Mouse (Mus musculus) embryonic facial prominence, embryonic 15.5 days (tissue): ENCODE data around the gene Dok3. TPM values are rescaled to one million over a fixed set of nuclear protein-coding genes. Genes with fewer than 3 reads are reported as not detected.

Source experiments
- ATAC-seq: fragments of 200-750 bp; cut with Nextera tagmentation; 2 replicates; pipeline ENCODE4 v1.8.0; 2017; ENCODE audit warnings: low read depth, moderate TSS enrichment; ENCODE audit not compliant: insufficient number of reproducible peaks, low FRiP score, low TSS enrichment
- H3K27ac ChIP-seq: fragments of 300-500 bp; sonication (generic); replicated peaks from 2 replicates; pipeline ENCODE4 v1.5.1; 2015; ENCODE audit warnings: mild to moderate bottlenecking, inconsistent platforms
- H3K27me3 ChIP-seq: fragments of 300-500 bp; sonication (generic); 2 replicates; pipeline ENCODE4 v1.6.1; 2015; ENCODE audit warnings: inconsistent platforms
- H3K36me3 ChIP-seq: fragments of 300-500 bp; sonication (generic); 2 replicates; pipeline ENCODE4 v1.6.1; 2015; ENCODE audit warnings: mild to moderate bottlenecking, inconsistent platforms
- H3K4me1 ChIP-seq: fragments of 300-500 bp; sonication (generic); 2 replicates; pipeline ENCODE4 v1.6.1; 2015; ENCODE audit warnings: inconsistent platforms
- H3K4me2 ChIP-seq: fragments of 300-500 bp; sonication (generic); replicated peaks from 2 replicates; pipeline ENCODE4 v1.6.1; 2015; ENCODE audit warnings: mild to moderate bottlenecking, inconsistent platforms
- H3K4me3 ChIP-seq: fragments of 300-500 bp; sonication (generic); replicated peaks from 2 replicates; pipeline ENCODE4 v1.5.1; 2015; ENCODE audit warnings: mild to moderate bottlenecking, inconsistent platforms
- H3K9ac ChIP-seq: fragments of 300-500 bp; sonication (generic); 2 replicates; pipeline ENCODE4 v1.6.1; 2015; ENCODE audit warnings: inconsistent platforms
- H3K9me3 ChIP-seq: fragments of 300-500 bp; sonication (generic); replicated peaks from 2 replicates; pipeline ENCODE4 v1.6.1; 2016; ENCODE audit warnings: inconsistent platforms
- WGBS: fragments of 180-500 bp; shearing (Covaris S2); methylation state at CpG from one replicate; pipeline ENCODE4 v1.1.7; 2015; 5-methylcytosine and 5-hydroxymethylcytosine counted together
- polyA plus RNA-seq: library from polyadenylated mRNA; unstranded; fragments of >200 nt; fragmentation: Nextera tagmentation; extraction: Ambion mirVana; gene quantifications from 2 replicates; pipeline ENCODE4 v1.2.1, GENCODE M21; 2015

Gene Dok3
- polyA plus RNA-seq, 1 experiment from 2014 or later, result 5.5 TPM

DNA sequence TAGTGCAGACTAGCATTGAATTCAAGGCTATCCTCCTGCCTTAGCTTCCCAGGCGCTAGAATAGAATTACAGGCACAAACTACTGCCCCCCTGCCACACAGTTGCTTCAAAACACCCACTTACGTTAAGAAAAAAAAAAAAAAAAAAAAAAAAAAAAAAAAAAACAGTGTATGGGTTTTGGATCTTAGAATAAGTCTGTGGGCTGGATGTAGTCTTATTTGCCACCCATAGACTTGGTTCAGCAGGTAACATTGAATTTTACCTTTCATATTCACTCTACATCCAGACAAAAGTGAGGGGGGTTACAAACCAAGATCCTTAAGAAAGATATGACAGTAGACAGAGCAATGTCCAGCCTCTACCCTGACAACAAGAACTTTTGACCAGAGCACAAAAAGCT is 38.9 kb upstream of the Dok3 start:
- Histone ChIP-seq H3K9me3 (no peaks in the 10 kb centered on the region), H3K4me1 (peaks cover 18% of the 10 kb centered on the region), H3K36me3 (peaks cover 18% of the 10 kb centered on the region), H3K27ac (no peak overlapping the region), H3K9ac (no peak overlapping the region), H3K4me3 (no peak overlapping the region), H3K27me3 (no peaks in the 10 kb centered on the region), H3K4me2 (no peak overlapping the region)
- no peak for ATAC-seq
- WGBS, result 73% methylated on average over 2 of the region's 2 CpGs

DNA sequence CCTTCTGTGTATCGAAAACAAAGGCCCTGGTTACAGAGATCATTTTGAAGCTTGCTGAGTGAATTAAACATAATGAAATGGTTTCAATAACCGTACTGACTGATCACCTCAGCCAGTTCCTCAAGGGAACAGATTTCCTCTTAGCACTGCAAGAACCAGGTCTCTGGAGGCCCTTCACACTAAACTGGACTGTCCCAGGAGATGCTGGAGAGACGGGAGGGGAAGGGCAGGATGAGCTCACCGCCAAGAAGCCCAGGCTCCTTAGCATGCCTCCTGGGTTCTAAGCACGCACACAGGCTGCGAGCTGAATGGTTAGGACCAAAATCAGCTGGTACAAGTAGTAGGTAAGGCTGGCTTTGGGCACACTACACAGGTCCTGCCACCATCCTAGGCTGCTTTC is 37.9 kb upstream of the Dok3 start:
- no peak for ATAC-seq
- H3K27me3 ChIP-seq, result no peaks in the 10 kb centered on the region
- H3K4me3 ChIP-seq, result no peak overlapping the region
- H3K27ac ChIP-seq, result no peak overlapping the region
- peaks cover 18% of the 10 kb centered on the region for H3K36me3 ChIP-seq
- no peaks in the 10 kb centered on the region for H3K9me3 ChIP-seq
- 79% methylated on average over 6 of the region's 6 CpGs for WGBS
- H3K4me1 ChIP-seq, result peaks cover 15% of the 10 kb centered on the region
- no peak overlapping the region for H3K9ac ChIP-seq
- no peak overlapping the region for H3K4me2 ChIP-seq

DNA sequence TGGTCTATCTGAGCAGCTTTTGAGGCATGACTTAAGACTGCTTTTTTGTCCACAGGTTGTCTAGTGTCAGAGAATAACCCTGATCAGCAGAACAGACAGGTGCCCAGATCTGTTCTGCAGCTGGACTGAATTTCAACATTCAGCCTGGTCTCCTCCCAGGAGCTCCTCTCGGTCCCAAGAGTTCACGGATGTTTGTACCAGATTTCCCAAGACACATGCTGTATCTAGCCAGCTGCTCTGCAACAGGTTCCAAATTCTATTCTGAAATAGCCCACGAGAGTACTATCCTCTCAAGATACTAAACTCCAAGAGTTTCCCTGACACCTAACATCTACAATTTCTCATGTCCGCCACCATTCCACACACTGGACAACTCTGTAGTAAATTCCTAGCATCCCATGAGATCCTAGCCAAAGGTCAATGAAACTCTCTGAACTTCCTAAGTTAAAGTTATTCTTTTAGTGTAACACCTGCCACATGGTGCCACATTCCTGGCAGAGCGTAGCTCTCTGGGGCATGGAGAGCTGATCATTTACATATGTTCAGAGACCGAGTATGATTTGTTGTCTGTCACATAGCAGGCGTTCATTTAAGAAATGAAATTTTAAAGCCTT is 34.3 kb upstream of the Dok3 start:
- Histone ChIP-seq H3K27ac (no peak overlapping the region), H3K9me3 (no peaks in the 10 kb centered on the region), H3K36me3 (peaks cover 21% of the 10 kb centered on the region), H3K4me3 (no peak overlapping the region), H3K4me1 (no peaks in the 10 kb centered on the region; the same call in 1 of the 2 replicates), H3K27me3 (no peaks in the 10 kb centered on the region), H3K4me2 (no peak overlapping the region), H3K9ac (no peak overlapping the region)
- WGBS, result 55% methylated on average over 7 of the region's 7 CpGs
- no peak for ATAC-seq

DNA sequence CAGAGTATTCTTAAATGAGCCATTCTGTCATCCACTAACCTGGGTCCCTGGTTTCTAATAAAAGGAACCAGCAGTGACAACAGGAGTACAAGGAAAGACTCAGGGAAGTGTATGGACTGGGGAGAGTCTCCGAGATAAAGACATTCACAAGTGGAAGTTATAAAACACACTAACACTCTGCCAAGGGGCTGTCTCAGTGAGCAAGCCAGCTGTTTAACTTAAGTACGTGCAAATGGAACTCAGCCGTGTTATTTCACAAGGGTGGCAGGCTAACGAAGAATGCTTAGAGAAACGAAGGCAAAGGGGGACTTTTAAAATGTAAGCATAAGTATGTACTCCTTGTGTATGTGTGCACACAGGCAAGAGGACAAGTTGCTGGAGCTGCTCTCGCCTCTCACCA is 28.4 kb upstream of the Dok3 start:
- Histone ChIP-seq H3K27me3 (no peaks in the 10 kb centered on the region), H3K9ac (no peak overlapping the region), H3K4me2 (no peak overlapping the region), H3K4me1 (no peaks in the 10 kb centered on the region), H3K27ac (no peak overlapping the region), H3K36me3 (peaks cover 50% of the 10 kb centered on the region), H3K9me3 (no peaks in the 10 kb centered on the region), H3K4me3 (no peak overlapping the region)
- WGBS, result 81% methylated on average over 6 of the region's 6 CpGs
- ATAC-seq, result no peak

DNA sequence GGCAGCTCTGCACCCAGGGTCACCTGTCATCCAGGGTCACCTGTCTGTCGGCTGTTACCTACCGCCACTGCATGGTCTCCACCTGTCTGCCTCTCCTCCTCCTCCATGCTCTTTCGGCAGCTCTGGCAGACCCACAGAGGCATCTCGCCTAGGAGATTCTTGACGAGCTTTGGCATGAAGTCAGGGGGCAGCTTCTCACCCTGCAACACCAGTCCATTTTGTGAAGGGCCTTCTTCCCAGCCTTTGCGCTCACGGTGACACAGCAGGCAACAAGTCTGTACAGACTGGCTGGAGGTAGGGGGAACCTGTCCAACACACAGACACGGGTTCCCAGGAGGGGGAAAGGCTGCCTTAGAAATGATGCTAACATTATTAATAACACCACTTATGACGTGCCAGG is 26.8 kb upstream of the Dok3 start:
- Histone ChIP-seq H3K4me2 (no peak overlapping the region), H3K36me3 (peaks cover 57% of the 10 kb centered on the region), H3K4me3 (no peak overlapping the region), H3K9ac (no peak overlapping the region), H3K4me1 (no peaks in the 10 kb centered on the region), H3K9me3 (no peaks in the 10 kb centered on the region), H3K27ac (no peak overlapping the region), H3K27me3 (no peaks in the 10 kb centered on the region)
- ATAC-seq, result no peak
- 91% methylated on average over 9 of the region's 9 CpGs for WGBS

DNA sequence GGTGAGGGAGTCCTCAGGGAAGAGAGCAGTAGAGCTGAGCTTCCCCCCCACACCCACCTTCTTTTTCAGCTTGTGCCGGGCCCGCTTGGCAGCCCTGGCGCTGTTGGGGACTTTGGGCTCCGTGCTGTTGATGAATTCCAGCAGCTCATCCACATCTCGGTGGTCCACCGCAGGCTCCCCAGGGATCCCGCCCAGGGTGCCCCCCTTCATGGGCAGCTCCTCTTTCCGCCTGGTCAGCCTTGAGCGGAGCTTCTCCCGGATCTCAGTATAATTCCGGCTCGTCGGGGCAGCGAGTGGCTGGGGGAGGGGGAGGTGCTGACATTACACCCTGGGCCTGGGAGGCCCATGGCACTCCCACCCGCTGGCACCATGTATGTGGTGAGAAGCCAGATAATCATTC is 20.0 kb upstream of the Dok3 start:
- ATAC-seq, result no peak
- H3K4me2 ChIP-seq, result no peak overlapping the region
- no peaks in the 10 kb centered on the region for H3K4me1 ChIP-seq
- H3K27ac ChIP-seq, result no peak overlapping the region
- peaks cover 93% of the 10 kb centered on the region for H3K36me3 ChIP-seq
- H3K9ac ChIP-seq, result no peak overlapping the region
- H3K4me3 ChIP-seq, result no peak overlapping the region
- no peaks in the 10 kb centered on the region for H3K27me3 ChIP-seq
- no peaks in the 10 kb centered on the region for H3K9me3 ChIP-seq
- 85% methylated on average over 15 of the region's 15 CpGs for WGBS

DNA sequence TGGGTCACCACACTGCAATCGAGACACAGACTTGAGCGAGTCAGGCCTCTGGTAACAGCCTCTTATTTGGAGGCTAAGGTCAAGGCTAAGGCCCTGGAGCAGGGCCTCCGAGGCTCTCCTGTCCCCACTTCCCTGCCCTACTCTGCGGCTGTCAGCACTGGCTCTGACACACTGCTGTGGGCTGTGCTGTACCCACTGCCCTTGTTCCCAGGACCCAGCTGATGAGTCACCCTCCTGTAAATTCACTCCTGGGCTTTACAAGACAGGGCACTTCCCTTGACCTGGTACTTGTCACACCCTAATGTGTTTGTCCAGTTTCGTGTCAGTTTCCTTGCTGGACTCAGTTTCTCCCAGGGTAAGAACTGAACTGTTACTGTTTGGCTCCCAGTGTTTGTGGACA is 19.3 kb upstream of the Dok3 start:
- Histone ChIP-seq H3K9ac (no peak overlapping the region), H3K4me1 (no peaks in the 10 kb centered on the region), H3K9me3 (no peaks in the 10 kb centered on the region), H3K27me3 (no peaks in the 10 kb centered on the region), H3K4me3 (no peak overlapping the region), H3K36me3 (peaks cover 93% of the 10 kb centered on the region), H3K4me2 (no peak overlapping the region), H3K27ac (no peak overlapping the region)
- 91% methylated on average over 5 of the region's 5 CpGs for WGBS
- no peak for ATAC-seq

DNA sequence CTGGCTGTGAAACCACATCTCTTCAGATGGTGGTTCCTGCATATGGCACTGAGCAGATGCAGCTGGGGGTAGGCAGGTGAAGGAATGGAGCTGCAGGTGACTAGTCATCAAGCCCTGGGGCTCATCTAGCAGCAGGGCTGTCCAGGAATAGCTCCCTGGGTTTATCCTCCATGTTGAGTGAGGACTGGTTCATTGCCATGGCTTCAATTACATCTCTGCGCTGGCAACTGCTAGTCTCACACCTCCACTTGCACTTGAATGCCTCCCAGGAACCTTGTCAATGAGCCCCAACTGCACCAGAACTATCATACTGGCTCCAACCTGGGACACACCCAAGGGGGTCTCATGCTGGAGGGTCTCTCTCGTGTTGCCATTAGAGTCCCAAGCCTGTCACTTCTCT is 18.8 kb upstream of the Dok3 start:
- H3K9me3 ChIP-seq, result no peaks in the 10 kb centered on the region
- H3K4me1 ChIP-seq, result no peaks in the 10 kb centered on the region
- H3K4me2 ChIP-seq, result no peak overlapping the region
- ATAC-seq, result no peak
- no peak overlapping the region for H3K9ac ChIP-seq
- no peaks in the 10 kb centered on the region for H3K27me3 ChIP-seq
- peaks cover 93% of the 10 kb centered on the region for H3K36me3 ChIP-seq
- WGBS, result 84% methylated on average over 2 of the region's 2 CpGs
- no peak overlapping the region for H3K4me3 ChIP-seq
- no peak overlapping the region for H3K27ac ChIP-seq

DNA sequence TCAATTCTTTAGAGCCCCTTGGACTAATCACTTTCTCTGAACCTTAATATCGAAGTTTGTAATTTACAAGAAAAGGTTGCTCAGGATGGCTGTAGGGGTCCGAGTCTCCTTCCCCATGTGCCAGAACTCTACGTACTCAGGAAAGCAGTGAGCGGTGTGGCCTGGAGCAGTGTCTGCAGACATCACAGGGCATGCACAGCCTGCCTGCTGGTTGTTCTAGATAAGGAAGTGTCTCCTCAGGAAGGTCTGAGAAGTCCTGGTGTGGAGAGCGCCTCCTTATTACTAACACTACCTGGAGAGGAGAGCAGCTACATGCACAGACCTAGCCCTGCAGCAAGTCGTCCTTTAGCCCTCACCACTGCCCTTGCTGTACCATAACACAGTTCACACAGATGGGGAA is 15.7 kb upstream of the Dok3 start:
- Histone ChIP-seq H3K36me3 (peaks cover 100% of the 10 kb centered on the region), H3K4me2 (no peak overlapping the region), H3K9ac (no peak overlapping the region), H3K4me3 (no peak overlapping the region), H3K27ac (no peak overlapping the region), H3K9me3 (no peaks in the 10 kb centered on the region), H3K27me3 (no peaks in the 10 kb centered on the region), H3K4me1 (no peaks in the 10 kb centered on the region)
- WGBS, result 93% methylated on average over 6 of the region's 6 CpGs
- ATAC-seq, result no peak

DNA sequence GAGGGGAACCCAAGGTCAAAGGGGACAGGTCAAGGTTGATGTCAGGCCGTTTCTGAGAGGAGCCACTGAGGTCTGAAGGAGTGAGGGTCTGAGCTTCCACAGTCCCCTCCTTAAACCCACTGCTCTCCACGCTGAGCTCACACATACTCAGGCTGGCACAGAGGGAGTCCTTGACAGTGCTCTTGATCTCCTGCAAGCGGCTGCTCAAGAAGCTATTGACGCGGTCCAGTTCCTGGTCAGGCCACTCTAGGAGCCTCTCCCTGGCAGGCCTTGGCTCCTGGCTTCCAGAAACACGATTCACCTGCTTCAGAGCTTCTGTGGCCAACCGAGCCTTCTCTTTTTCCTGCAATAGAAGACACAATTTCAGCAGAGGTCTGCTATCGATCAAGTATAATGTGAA is 14.4 kb upstream of the Dok3 start:
- no peak for ATAC-seq
- Histone ChIP-seq H3K27ac (no peak overlapping the region), H3K27me3 (no peaks in the 10 kb centered on the region), H3K4me2 (no peak overlapping the region), H3K4me3 (no peak overlapping the region), H3K36me3 (peaks cover 100% of the 10 kb centered on the region), H3K9ac (no peak overlapping the region), H3K9me3 (no peaks in the 10 kb centered on the region), H3K4me1 (no peaks in the 10 kb centered on the region)
- WGBS, result 88% methylated on average over 8 of the region's 8 CpGs

DNA sequence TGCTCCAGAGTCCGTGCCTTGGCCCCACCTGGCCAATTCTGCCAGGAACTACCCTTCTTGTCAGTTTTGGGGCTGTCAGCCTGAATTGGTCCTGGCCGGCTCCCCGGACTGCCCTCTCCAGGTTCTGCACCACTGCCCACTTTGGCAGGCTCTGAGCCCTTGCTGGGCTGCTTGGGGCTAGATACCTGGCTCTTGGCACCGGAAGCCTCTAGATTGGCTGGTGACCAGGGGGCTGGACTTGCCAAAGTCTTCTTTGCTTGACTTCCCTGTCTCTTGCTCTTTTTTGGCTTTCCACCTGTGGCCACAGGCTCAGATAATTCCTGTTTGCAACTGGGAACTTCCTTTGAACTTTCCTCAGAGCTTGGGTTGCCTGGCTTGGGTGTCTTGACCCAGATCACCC is 13.8 kb upstream of the Dok3 start:
- H3K9me3 ChIP-seq, result no peaks in the 10 kb centered on the region
- H3K4me3 ChIP-seq, result no peak overlapping the region
- no peaks in the 10 kb centered on the region for H3K4me1 ChIP-seq
- peaks cover 100% of the 10 kb centered on the region for H3K36me3 ChIP-seq
- WGBS, result 96% methylated on average over 4 of the region's 4 CpGs
- H3K27ac ChIP-seq, result no peak overlapping the region
- no peak overlapping the region for H3K4me2 ChIP-seq
- H3K27me3 ChIP-seq, result no peaks in the 10 kb centered on the region
- H3K9ac ChIP-seq, result no peak overlapping the region
- no peak for ATAC-seq

DNA sequence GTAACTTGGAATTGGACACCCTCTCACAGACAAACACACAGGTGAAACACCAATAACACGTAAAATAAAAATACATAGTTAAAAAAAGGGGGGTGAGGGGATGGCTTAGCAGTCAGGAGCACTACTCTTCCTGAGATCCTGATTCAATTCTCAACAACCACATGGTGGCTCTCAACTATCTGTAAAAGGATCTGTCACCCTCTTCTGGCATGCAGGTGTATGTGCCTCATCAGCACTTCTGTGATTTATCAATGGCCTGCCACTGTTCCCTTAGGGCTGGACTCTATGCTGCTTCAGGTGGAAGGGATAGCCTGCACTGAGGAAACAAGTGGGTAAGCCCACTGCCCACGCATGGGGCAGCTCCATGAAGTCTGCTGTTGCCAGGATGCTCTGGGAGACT is 11.8 kb upstream of the Dok3 start:
- Histone ChIP-seq H3K27ac (no peak overlapping the region), H3K9ac (no peak overlapping the region), H3K4me3 (no peak overlapping the region), H3K27me3 (no peaks in the 10 kb centered on the region), H3K4me1 (0 out of 2 replicates have a peak, but pooled peaks cover 5% of the 10 kb centered on the region), H3K36me3 (peaks cover 87% of the 10 kb centered on the region), H3K4me2 (no peak overlapping the region), H3K9me3 (no peaks in the 10 kb centered on the region)
- WGBS, result 90% methylated on average over 2 of the region's 2 CpGs
- no peak for ATAC-seq
